Mouse (Mus musculus): ENCODE measurements at regions not wholly inside any gene's neighbourhood (a gene's known extent, or its start where the extent isn't known, plus 50 kb on each side); places are given as distances from the start of the nearest gene placed in this dataset.

GRCm38 (mm10) chr8:10717297-10717696 lies 291.0 kb downstream of the Irs2 start:
- no peak for TF ChIP-seq TCF12 (IDR thresholded peaks at IDR 0.05; ENCODE audit: low read depth, low read length)
- no peak for TF ChIP-seq POLR2A (IDR thresholded peaks at IDR 0.05; ENCODE audit: control insufficient read depth in 1 of 2, insufficient read depth in 1 of 2, low read depth in 1 of 2, low read length in 2 of 2, poor library complexity in 1 of 2)
- TF ChIP-seq ELF1 (IDR thresholded peaks at IDR 0.05; ENCODE audit: low read depth, low read length): no peak
